Mouse (Mus musculus): ENCODE measurements around the gene Ppp2r5c. TPM values are rescaled to one million over a fixed set of nuclear protein-coding genes. Genes with fewer than 3 reads are reported as not detected.

The Ppp2r5c gene
- polyA plus RNA-seq, 1 experiment: 65.3 TPM

DNA sequence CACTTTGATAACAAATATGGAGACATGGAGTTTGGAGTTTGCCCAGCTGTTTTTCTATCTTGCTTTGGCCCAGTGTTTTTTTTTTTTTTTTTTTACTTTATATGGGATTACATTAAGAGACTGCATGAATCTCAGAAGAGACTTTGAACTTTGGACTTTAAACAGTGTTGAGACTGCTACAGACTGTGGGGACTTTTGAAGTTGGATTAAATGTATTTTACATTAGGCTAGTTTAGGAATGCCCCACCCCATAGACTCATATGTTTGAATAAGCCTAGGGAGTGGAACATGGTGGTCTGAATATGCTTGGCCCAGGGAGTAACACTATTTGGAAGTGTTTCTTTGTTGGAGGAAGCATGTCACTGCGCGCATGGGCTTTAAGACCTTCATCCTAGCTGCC is 4.7 kb upstream of the Ppp2r5c start:
- no peak for DNase-seq (ENCODE audit: low spot score)

- DNase-seq (ENCODE audit: low spot score): no peak
These were observed 2.4 kb upstream of the Ppp2r5c start for GRCm38 (mm10) chr12:110444530-110444929.

DNA sequence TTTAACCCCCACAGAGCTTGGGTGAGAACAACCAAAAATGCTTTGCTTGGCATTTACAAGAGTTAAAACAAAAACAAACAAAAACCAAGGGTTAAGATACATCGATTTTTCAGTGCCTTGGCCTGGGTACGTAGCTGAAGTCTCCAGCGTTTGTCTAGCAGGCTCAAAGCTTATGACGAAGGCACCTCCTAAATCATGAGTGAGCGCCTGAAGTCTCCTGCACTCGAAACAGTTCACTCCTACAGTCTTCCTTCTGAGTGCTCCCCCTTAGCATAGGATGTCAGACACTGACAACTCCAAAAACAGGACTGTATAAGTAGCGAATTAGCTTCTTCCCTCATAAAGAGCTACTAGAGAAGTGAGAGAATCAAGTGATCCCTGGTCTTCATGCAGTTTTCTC is 1.1 kb upstream of the Ppp2r5c start:
- DNase-seq (ENCODE audit: low spot score): no peak

DNA sequence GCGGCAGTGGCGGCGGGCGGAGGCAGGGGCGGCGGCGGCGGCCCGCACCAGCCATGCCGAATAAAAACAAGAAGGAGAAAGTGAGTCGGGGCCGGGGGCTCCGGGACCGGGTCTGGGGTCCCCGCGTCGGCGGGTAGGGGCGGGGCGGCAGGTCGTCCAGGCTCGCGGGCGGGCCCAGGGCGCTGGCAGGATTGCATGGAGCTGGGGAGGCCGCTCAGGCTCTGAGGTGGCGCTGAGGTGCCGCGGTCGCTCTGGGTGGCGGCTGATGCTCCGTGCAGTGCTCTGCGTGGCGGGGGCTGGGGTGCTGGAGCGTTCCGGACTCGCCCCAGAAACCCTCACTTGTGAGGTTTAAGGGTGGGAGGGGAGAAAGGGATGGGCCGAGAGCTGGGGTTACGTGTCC is 386 bp downstream of the Ppp2r5c start:
- DNase-seq (ENCODE audit: low spot score): peak; percentile 49

GRCm38 (mm10) chr12:110448767-110449166 is 1.8 kb downstream of the Ppp2r5c start:
- DNase-seq (ENCODE audit: low spot score): no peak

- peak; percentile 49 for DNase-seq (ENCODE audit: low spot score)
These were observed 7.3 kb downstream of the Ppp2r5c start for GRCm38 (mm10) chr12:110454223-110454622.

- DNase-seq (ENCODE audit: low spot score): no peak
These were observed 9.1 kb downstream of the Ppp2r5c start for GRCm38 (mm10) chr12:110456024-110456423.

GRCm38 (mm10) chr12:110458667-110459066 is 11.7 kb downstream of the Ppp2r5c start:
- no peak for DNase-seq (ENCODE audit: low spot score)

- DNase-seq (ENCODE audit: low spot score): no peak
These were observed 13.7 kb downstream of the Ppp2r5c start for GRCm38 (mm10) chr12:110460418-110461300.

- no peak for DNase-seq (ENCODE audit: low spot score)
These were observed 16.8 kb downstream of the Ppp2r5c start for GRCm38 (mm10) chr12:110463711-110464110.

GRCm38 (mm10) chr12:110471426-110471825 is 24.5 kb downstream of the Ppp2r5c start:
- DNase-seq (ENCODE audit: low spot score): no peak

DNA sequence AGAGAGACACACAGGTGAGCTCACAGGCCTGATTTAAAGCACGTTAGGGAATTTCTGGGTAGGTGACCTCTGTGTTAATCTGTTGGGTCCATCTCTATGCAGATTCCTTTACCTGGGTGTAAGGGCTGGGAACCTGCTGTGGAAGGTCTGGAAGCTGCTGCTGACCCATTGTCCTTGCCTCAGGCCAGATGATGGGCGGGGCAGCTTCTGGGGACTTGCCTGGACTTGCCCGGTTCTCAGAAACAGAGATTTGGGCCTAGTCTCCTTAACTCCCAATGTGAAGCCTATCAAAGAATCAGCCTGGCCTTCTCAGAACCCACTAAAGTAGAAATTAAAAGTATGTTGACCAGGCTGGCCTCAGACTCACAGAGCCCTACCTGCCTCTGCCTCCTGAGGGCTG is 25.3 kb downstream of the Ppp2r5c start:
- DNase-seq (ENCODE audit: low spot score): no peak

- no peak for DNase-seq (ENCODE audit: low spot score)
These were observed 27.6 kb downstream of the Ppp2r5c start for GRCm38 (mm10) chr12:110474497-110474896.

DNA sequence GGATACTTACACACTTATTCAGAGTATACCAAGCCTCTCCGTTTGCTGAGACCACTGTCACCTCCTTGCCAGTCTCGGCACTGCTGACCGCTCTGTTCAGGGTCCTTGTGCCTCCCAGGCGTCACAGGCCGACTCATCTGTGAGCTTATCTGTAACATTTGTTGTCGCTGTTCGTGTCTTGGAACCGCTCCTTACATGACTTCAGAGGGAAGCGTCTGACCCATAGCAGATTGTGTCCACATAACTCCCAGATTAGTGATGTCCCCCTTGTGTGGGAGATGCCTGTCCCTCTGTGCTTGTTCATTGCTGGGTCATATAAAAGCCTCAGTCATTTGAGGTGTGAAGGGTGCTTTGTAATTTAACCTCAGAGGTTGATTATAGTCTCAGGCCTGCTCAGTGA is 29.6 kb downstream of the Ppp2r5c start:
- DNase-seq (ENCODE audit: low spot score): no peak

GRCm38 (mm10) chr12:110477906-110478305 is 31.0 kb downstream of the Ppp2r5c start:
- no peak for DNase-seq (ENCODE audit: low spot score)

GRCm38 (mm10) chr12:110478601-110479008 is 31.7 kb downstream of the Ppp2r5c start:
- no peak for DNase-seq (ENCODE audit: low spot score)

GRCm38 (mm10) chr12:110479268-110479667 is 32.3 kb downstream of the Ppp2r5c start:
- no peak for DNase-seq (ENCODE audit: low spot score)

DNA sequence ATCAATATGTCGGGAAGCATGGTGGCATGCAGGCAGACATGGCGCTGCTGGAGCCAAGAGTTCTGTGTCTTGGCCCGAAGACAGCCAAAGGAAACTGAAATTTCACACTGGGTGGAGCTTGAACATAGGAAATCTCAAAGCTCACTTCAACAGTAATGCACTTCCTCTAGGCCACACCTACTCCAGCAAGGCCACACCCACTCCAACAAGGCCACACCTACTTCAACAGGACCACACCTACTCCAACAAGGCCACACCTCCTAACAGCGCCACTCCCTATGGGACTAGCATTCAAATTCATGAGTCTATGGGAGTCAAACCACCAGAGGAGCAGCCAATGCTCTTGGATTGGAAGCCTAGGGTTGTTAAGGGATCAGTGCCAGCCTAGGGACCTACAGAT is 33.8 kb downstream of the Ppp2r5c start:
- no peak for DNase-seq (ENCODE audit: low spot score)

GRCm38 (mm10) chr12:110483761-110484160 is 36.8 kb downstream of the Ppp2r5c start:
- no peak for DNase-seq (ENCODE audit: low spot score)

GRCm38 (mm10) chr12:110484824-110485584 is 38.1 kb downstream of the Ppp2r5c start:
- peak; percentile 37 for DNase-seq (ENCODE audit: low spot score)

GRCm38 (mm10) chr12:110485585-110486331 is 38.8 kb downstream of the Ppp2r5c start:
- DNase-seq (ENCODE audit: low spot score): peak; percentile 63

GRCm38 (mm10) chr12:110486852-110487251 is 39.9 kb downstream of the Ppp2r5c start:
- no peak for DNase-seq (ENCODE audit: low spot score)

All from urinary bladder, adult 2 months (tissue).